Mouse (Mus musculus) mouse trophoblast stem cell (cell line): Measurements from ENCODE around the gene Olfr119.
"Not testable (repeated sequence)": the region's sequence is repeated elsewhere in the genome, so short reads cannot be mapped to it uniquely, and the experiment has no call there.

ENCODE experiments used
- in situ Hi-C, 2 experiments: fragments of 300-500 bp; cut with MseI, MboI; formaldehyde crosslinking; loops; 2 replicates in 1 of 2; 3 replicates in 1 of 2; pipeline ENCODE4 v1.15.1; 2025

The Olfr119 gene

DNA sequence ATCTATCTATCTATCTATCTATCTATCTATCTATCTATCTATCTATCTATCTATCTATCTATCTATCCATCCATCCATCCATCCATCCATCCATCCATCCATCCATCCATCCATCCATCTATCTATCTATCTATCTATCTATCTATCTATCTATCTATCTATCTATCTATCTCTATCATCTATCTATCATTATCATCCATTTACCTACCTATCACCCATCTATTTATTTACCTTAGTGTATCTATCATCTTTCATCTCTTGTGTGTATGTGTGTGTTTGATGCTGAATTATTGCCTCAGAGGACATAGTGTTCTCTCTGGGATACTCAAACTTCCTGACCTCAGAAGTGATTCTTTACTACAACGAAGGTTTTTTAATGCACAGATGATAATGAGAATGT lies at the start of gene Olfr119:
TSS of gene Olfr119 (plus strand) at position 301 of the 400 bp plus-strand sequence.
- in situ Hi-C loops: not testable (repeated sequence)

GRCm38 (mm10) chr17:37663682-37664081 lies 32.7 kb upstream of the Olfr119 start, which contains the start of gene Olfr117:
Olfr117 (minus strand) TSS chr17:37663782.
- in situ Hi-C loops: no loop called here

- in situ Hi-C loops: no loop called here
Observed at GRCm38 (mm10) chr17:37666688-37667087, 29.7 kb upstream of the Olfr119 start, which contains the start of gene Olfr118. Olfr118 (plus strand) TSS chr17:37666988.

DNA sequence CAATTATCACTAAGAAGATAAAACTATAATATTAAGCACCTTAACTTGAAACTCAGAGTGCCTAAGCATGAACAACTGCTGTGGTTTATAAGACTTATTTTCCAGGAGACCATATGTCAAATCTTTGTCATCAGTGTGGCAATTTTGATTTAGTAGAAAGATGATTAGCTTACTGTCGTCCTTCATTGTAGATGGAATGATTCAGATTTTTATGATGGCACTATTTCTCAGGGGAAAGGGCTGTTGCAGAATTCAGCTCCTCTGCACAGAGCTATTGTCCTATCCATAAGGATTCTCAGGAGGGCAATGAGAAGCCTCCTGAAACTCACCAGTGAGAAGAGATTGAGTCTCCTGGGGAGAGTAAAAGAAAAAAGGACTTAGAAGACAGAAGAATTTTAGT lies 25.1 kb downstream of the Olfr119 start, which contains the start of gene Olfr120:
TSS of gene Olfr120 (plus strand) at position 301 of the 400 bp plus-strand sequence.
- in situ Hi-C loops: no loop called here

GRCm38 (mm10) chr17:37738070-37738469 lies 41.7 kb downstream of the Olfr119 start:
- in situ Hi-C loops: no loop called here
